Mouse (Mus musculus) ES-CJ7 (cell line): Measurements from ENCODE around the gene Rnf151.
"Not testable (repeated sequence)": the region's sequence is repeated elsewhere in the genome, so short reads cannot be mapped to it uniquely, and the experiment has no call there.

ENCODE experiments used
- DNase-seq: peaks from one replicate; pipeline ENCODE4 v3.0.0; 2011; ENCODE audit warnings: low read depth, low spot score

The Rnf151 gene

DNA sequence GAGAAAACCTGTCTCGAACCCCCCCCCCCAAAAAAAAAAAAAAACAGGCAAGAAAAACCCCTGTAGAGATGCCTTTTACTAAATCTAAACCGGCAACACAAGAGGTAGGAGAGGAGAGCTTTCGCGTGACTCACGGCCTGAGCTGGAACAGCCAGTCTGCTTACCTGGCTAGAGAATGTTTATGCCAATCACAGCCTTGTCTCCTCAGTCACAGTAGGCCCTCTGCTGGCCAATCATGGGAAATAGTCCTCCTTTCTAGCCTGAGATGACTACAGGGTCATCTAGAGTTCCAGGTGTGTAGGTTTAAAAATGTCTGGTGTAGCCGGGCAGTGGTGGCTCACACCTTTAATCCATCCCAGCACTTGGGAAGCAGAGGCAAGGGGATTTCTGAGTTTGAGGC is 50.4 kb downstream of the Rnf151 start:
- DNase-seq: peak; percentile 92

DNA sequence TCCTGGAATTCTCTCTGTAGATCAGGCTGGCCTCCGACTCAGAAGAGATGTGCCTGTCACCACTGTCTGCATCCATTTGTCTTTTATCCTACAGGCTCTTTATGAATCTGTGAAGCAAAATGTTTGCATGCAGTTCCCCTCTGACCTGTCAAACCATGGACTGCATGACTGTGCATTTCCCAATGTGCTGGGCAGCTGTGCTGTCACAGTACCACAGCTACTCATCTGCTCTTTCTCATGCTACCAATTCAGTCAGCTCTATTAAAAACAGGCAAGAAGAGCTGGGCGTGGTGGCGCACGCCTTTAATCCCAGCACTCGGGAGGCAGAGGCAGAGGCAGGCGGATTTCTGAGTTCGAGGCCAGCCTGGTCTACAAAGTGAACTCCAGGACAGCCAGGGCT is 50.9 kb downstream of the Rnf151 start:
- DNase-seq: not testable (repeated sequence)
